Mouse (Mus musculus): ENCODE results near the gene Pim3.

Gene Pim3

GRCm38 (mm10) chr15:88883342-88883741 lies 21.4 kb downstream of the Pim3 start:
- DNase-seq = no peak

GRCm38 (mm10) chr15:88885376-88885775 lies 23.4 kb downstream of the Pim3 start:
- no peak for DNase-seq

DNA sequence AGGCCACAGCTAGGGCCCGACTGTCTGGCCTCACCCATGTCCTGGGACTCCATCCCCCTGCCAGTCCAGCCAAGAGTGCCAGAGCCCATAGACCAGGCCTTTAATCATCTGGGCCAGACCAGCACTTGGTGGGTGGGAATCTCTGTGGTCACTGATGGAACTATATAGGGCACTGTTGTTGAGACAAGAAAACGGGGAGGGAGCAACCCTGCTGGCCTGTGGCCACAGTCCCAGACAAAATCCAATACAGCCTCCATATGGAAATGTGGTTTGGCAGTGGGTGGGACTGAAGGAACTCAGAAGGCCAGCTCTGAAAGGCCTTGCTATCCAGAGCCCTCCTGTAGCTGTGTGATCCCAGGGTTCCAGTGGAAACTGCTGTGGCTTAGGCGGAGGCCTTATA lies 27.0 kb downstream of the Pim3 start:
- DNase-seq = no peak

DNA sequence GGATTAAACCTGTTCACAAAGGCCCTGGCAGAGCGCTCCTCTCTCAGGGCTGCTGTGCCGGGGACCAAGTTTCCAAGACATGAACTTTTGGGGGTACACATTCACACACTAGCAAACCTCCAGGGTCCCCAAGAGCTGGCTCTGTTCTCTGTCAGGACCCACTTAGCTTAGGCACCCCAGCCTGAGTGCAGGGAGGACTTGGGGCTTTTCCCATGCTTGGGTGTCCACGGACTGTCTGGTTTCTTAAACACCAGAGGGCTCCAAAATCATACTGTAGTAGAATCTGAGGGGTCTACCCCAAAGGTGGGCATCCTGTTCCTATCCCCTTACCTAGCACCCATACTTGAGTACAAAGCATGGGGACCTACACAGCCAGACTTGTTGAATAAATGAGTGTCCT lies 28.0 kb downstream of the Pim3 start:
- no peak for DNase-seq

- DNase-seq = peak; percentile 92
These were observed 29.0 kb downstream of the Pim3 start for GRCm38 (mm10) chr15:88890751-88891675.

DNA sequence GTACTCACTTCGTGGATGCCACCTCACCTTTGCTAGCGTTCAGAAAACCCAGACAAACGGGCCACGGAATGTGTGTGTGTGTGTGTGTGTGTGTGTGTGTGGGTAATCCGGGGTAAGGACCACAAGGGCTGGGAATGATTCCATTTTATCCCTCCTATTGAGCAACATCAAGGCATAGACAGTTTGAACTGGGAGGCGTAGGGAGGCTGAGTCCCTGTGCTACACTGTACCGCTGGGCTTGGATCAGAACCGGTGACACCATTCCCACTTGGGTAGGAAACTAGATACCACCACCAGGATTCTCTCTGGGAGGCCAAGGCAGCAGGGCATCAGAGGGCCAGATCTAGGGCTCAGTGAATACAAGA lies 29.7 kb downstream of the Pim3 start:
- DNase-seq = no peak

DNA sequence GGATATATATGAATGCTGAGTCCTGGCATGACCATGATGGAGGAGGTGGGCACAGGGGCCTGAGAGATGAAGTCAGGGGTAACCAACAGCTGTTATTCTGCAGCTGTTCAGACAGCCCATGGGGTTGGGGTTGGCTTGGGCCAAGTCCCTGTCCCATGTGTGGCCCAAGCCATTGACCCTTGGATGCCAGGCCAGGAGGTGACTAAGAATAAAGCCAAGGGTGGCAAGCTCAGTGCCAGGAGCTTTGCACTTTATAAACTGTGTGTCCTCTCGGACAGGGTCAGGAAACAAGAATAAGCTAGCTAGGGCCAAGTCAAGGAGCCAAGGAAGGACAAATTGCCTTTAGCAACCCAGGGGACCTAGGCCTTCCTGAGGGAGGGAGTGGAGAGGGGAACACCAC lies 30.3 kb downstream of the Pim3 start:
- DNase-seq = no peak

DNA sequence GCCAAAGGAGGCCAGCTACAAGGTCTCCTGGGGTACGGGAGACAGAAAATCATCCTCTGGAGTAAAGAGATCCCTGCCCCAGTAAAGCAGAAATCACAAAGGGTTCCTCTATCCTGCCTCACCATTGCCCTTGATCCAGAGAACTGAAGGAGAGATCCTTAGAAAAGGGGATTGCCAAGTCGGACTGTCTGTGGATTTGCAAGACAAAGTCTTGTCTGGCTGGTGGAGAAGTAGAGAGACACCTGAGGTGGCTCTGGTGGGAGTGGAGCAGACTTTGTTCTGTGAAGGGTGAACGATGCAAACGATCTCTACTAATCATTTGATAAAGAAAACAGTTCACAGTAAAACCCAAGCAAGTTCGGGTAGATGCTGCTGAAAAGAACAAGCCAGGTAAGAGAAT lies 30.9 kb downstream of the Pim3 start:
- DNase-seq = no peak

DNA sequence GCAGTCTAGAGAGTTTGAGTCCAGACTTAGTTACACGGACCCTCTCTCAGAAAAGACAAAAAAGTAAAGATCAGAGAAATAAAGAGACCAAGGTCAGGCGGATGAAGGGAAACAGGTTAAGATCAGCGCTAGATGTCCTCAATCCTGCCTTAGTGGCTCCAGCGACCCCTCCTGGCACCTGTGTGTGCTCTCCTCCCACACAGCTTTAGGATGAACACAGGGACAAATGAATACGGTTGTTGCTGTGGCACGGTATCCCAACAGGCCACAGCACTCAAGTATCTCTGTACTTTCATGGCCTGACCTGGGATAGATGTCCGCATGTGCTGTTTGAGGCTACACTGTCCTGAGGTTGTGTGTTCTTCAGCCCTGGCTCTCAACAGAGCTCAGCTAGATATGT lies 33.1 kb downstream of the Pim3 start:
- no peak for DNase-seq

DNA sequence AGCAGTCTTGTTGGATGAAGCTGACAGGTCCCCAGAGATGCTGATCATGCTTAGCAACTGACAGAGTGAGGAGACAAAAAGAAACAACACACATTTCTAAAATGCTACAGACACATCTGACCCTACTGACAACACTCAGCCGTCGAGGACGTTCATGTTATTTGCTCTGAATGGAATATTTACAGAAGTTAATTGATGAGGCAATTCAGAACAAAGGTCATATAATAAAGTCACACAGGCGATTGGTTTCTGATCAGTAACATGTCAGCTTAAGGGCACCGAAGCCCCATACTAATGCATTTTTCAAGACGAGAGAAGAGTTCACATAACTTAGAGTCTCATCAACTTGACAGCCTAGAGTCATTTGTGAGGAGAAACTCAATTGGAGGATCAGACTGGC lies 33.9 kb downstream of the Pim3 start:
- no peak for DNase-seq

- DNase-seq = no peak
These were observed 34.5 kb downstream of the Pim3 start for GRCm38 (mm10) chr15:88896341-88896980.

DNA sequence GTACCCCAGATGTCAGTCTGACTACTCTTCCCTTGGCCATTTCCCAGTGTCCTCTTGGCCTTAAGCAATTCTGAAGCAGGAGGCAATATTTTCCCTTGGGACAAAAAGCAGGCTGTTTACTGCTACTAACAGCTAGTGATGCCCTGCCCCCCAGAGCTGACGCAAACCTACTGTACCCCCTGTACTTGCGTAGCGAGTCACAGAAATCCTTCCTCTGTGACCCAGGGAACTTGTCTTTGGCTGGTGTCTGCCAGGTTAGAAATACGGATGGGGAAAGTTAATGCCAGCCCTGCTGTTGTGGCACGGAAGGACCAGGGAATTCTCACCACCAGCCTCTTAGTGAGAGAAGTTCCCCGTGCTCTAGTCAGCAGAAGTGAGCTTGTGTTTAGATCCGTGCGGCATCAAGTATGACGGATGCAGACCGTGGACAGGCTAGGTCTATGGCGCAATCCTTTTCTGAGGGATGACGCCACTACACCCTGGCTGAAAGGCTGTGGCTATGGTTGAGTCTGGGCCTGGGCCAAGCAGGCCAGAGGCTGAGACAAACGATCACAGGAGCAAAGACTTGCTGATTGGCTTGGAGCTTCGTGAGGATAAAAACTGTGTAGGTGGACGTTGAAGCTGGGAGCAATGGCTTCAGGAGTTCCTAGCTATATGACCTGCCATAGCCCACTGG lies 40.4 kb downstream of the Pim3 start:
- DNase-seq = no peak

GRCm38 (mm10) chr15:88903086-88903485 lies 41.1 kb downstream of the Pim3 start:
- no peak for DNase-seq

DNA sequence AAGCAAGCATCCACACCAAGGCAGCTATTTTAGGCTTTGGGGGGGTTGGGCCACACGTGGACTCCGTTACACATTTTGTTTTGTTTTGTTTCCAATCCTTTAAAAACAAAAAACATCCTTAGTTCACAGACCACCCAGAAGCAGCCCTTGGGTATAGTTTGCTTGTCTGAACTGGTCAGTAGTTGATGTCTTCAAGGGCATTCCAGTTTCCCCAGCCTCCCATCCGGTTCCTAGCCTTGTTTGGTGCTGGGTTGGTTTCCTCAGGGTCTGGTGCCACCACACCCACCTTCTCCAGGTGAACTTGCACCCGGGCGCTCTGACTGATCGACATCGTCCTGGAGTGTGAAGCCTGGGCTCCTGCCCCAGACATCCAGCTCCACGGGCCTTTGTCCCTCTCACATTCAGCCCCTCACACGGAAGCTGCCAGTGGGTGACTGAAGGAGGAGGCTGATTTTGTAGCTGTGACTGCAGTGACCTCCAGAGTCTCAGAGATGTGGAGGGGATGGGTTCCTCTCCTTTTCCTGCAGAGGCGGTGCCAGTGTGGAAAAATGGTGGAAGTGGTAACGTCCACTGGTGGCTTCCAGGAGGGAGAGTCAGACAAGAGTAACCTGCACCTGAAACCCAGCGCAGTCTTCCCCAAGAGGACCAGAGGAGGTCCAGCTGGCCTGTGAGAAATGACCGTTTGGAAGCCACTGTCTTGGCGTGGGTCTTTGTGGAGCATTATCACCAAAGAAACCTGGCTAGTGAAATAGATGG lies 42.2 kb downstream of the Pim3 start:
- no peak for DNase-seq

GRCm38 (mm10) chr15:88906347-88906746 lies 44.4 kb downstream of the Pim3 start:
- DNase-seq = no peak

GRCm38 (mm10) chr15:88915046-88915445 lies 53.1 kb downstream of the Pim3 start:
- DNase-seq = no peak
